Mouse (Mus musculus): ENCODE data around the gene Snx9.

DNA sequence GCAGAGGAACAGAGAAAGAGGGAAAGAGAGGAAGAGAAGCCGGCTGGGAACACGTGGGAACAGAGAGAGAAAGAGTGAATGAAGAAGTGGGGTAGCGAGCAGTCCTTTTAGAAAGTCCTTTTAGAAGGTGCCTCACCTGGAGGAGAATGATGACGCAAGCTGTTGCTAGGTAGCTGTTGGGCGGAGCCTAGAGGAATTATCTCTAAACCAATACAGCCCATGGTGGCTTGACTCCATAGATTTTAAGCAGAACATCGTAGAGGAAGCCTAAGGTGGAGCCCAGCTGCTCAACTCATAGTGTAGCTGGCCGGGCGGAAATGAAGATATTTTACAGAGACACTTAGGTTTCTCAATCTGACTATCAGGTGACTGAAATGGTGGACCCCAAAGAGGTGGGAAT, 122.6 kb downstream of the Snx9 start:
- TF ChIP-seq CTCF (IDR thresholded peaks at IDR 0.05 in 2 of 3, conservative IDR thresholded peaks at IDR 0.05 in 1 of 3; ENCODE audit: control insufficient read depth in 1 of 3, insufficient read depth in 1 of 3, low read depth in 2 of 3, low read length in 3 of 3, poor library complexity in 1 of 3, severe bottlenecking in 1 of 3): no peak
- TF ChIP-seq TAL1 (IDR thresholded peaks at IDR 0.05; ENCODE audit: low read length): no peak
- no peak for TF ChIP-seq HCFC1 (IDR thresholded peaks at IDR 0.05; ENCODE audit: low read depth, low read length)
- no peak for TF ChIP-seq RAD21 (IDR thresholded peaks at IDR 0.05; ENCODE audit: low read depth, low read length)
- no peak for TF ChIP-seq MEF2A (IDR thresholded peaks at IDR 0.05; ENCODE audit: extremely low read depth, insufficient replicate concordance, low read depth, low read length, poor library complexity, severe bottlenecking)
- TF ChIP-seq POLR2A (IDR thresholded peaks at IDR 0.05; ENCODE audit: control insufficient read depth in 1 of 2, insufficient read depth in 1 of 2, low read depth in 1 of 2, low read length in 2 of 2, poor library complexity in 1 of 2): no peak
- TF ChIP-seq E2F4 (IDR thresholded peaks at IDR 0.05; ENCODE audit: borderline replicate concordance, low read depth, low read length): no peak
- TF ChIP-seq EP300 (IDR thresholded peaks at IDR 0.05; ENCODE audit: low read depth in 1 of 2, low read length in 2 of 2): no peak
- no peak for TF ChIP-seq SMC3 (IDR thresholded peaks at IDR 0.05; ENCODE audit: low read depth, low read length)
